Mouse (Mus musculus) WW6 (cell line): ENCODE measurements around the gene Kat5.
A peak's percentile ranks its signal among the peaks of the same experiment; 100 is the strongest.

Source experiments
- DNase-seq: peaks from one replicate; pipeline ENCODE4 v3.0.0-alpha.2; 2013; ENCODE audit warnings: low read depth, low spot score

The Kat5 gene

DNA sequence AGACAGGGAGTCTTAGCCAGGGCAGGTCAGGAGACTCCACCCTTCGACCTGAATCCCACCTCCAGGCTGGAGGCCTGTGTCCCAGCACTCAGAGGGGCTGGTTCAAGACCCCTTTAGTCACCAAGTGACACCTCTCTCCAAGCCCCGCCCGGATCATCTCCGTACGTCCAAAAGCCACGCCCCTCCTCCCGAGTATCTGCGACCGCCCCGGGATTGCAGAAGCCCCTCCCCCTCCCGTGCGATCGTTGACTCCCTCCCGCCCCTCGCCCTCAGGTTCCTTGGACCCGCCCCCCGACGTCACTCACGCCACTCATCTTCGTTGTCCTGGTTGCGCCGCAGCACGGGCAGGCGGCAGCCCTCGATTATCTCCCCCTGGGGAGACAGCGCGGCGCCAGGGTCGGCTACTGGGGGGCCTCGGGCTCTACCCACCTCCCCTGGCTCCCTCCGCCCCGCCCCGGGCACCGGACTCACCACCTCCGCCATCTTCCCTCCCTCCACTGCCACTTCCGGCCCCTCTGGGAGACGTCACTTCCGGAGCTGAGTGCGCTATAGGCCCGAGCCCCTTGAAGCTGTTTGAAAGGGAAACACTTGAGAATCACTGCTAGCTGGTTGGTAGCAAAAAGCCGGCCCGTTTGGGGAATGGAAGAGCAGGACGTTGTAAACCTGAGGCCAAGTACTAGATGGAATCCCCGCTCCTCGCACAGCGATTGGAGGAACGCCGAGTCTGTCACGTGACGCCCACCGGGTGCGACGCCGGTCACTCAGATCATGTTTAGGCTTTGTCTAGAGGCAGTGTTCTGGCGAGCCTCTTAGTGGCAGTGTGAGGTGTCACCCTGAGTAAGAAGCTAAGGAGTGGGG, at the start of gene Kat5:
Gene Kat5, minus strand, starts transcription at position 691 of the 858 bp plus-strand sequence.
- peak; percentile 81 for DNase-seq

DNA sequence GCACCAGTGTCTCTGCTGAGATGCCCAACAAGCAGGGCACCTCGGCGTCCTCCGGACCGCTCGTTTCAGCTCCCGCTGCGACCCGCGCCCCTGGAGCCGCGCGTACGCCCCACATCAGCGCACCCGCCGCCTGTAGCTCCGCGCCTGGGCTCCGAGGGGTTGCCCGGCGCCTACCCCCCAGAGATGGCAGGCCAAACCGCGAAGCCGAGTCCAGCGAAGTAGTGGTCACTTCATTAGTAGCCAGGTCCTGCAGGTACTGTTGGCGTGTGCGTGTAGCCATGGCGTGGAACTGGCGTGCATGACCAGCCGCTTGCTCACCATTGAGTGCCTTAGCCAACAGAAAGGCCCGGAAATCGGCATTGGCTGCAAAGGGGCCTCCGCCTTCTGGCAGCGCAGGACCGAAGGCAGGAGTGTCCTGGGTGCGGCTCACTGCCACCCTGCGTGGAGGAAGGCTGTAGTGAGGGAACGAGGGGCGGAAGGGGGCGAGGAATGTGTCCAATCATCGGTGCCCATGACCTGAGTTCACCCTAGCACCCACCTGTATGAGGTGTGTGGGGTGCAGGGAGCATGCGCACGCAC, 44.8 kb upstream of the Kat5 start:
- no peak for DNase-seq

DNA sequence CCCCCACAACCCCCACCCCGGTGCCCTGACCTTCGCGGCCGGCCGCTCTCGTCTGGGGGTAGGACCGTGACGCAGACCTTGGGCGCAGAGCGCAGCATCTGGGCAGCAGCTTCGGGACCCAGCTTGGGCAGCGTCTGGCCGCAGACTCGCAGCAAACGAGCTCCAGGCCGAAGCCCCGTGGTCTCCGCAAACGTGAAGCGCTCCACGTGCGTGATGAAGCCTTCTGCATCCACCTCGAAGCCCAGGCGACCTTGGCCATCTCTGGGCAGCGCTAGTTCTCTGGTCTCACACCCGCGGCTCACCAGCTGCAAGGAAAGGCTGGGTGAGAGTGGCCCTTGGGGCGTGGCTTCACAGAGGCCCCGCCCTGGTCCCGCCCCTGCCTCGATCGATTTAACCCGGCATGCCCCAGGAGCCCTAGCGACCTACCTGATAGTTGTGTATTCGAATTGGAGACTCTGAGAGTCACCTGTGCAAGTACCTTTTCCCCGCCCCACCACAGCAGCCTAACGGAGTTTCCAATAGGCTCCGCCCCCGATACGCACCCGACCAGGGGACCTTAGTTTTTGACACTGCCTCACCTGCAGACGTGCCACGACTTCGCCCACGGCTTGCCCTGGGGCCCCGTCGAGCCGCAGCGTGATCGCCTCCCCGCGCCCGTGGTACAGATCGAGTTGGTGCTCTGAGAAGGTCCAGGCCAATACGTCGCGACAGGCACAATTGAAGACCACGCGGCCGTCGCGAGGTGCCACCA, 44.1 kb upstream of the Kat5 start:
- peak; percentile 69 for DNase-seq

DNA sequence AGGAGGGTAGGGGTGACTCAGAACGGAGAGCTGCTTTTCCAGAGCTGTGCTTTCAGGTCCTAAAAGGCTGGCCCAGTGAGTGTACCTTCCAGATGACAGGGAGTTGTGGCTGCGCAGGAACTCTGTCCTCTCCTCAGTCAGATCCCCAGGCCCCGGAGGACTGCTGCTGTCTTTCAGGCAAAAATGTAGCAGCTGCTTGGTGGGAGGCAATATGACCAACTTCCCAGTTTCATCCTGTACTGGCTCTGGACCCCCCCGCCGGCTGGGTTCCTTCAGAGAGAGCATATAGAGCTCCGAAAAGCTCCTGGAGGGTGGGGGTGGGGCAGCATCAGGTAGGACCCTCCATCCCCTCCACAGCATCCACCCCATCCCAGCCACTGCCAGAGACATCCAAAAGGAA, 42.5 kb upstream of the Kat5 start:
- DNase-seq: no peak

DNA sequence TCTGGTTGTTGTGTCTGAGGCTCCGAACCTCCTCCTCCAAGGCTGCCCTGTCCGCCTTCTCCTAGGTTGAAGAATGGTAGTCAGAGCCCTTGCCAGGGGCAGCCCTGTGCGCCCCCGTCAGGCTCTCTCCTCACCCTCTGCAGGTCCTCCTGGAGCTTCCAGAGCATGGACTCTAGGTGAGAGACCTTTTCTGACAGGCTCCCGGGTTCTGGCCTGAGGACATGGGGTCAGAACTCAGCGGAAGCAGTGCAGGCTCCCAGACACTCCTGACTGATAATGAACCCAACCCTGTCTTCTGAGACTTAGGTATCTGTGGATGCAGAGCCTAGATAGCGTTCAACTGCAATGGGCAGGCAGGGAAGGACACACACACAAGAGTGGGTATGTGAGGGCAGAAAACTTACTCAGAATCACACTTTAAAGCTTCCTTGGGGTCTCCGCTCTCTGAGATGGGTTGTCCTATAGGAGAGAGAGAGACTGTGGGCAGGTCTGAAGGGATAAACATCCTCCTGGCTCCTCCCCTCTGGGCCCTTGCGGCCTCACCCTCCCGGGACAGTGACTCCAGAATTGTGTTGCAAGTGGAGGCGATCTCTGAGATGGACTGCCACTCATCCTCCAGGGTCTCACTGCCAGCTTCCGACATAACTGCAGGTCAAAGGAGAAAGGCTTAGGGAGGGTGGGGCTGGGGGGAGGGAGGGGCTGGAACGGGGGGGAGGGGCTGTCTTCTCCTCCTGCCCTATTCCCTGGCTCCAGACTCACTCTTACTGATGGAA, 41.7 kb upstream of the Kat5 start:
- no peak for DNase-seq

DNA sequence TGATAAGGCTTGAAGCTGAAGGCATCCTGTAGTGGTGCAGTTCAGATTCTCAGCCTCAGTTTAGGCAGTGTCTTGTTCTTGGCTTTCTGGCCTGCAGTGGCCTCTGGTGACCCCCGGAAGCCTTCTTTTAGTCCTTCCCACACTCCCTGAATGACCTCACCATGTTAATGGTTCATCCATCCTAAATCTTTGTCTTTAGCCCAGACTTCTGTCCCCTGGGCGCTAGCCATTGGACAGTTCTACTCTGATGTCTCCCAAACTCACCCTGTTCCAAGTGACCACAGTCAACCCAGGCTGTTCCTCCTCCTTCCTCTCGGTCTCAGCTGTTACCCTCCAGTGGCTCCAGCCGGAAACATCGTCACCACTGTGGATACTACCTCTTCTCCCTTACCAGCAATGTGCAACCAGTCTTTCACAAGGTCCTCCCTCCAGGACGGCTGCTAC, 39.3 kb upstream of the Kat5 start:
- DNase-seq: no peak

DNA sequence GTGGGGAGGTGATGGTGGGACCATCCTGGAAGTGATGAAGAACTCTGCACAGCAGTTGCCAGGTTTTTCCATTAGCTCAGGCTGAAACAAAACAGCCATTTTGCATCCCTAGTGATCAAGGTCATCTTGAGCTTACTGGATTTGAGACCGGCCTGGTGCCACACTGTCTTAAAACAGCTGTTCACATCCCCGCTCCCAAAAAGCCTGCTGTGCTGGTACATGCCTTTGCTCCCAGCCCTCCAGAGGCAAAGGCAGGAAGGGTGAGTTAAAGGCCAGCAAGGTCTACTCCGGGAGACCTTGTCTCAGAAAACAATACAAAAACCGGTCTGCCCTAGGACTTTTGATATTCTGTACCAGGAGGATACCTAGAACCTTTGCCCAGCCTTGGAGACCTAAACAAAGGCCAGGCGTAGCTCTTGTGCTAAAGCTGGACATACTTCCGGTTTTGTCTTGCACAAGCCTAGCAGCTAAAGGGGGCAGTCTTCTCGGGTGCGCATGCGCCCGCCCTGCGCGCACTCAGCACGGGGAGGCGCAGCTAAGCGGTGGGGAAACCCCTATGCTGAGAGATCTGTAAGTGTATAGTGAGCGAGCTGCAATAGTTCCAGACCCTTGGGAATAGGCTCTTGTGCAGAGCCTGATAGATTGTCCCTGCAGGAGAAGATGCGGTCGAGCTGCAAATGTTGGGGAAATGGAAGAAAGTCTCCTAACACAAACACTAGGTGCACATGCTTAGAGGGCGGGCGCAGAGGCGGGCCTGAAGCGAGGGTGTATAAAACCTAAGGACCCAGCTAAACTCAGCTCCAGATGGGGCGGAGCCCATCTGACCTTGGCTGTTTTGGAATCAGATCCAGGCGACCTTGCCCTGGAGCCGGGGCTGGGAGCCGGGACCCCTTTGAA, 38.6 kb upstream of the Kat5 start:
- DNase-seq: peak; percentile 61

DNA sequence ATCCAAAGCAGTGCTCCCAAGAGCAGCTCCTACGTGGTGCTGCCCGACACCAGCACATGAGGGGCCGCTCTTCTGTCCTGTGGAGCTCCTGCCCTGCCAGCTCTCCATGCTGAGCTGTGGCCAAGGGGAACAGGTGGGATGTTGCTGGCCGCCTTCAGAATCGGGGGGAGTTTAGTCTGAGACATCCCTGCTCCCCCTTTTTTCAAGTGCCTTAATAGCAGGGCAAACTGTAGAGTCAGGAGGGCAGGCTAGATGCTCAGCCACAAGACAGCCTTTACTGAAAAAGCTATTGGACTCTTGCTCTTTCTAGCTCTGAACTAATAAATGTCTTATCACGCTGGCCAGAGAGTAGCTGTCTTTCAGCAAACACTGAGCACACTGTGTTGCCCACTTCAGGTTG, 37.8 kb upstream of the Kat5 start:
- no peak for DNase-seq

DNA sequence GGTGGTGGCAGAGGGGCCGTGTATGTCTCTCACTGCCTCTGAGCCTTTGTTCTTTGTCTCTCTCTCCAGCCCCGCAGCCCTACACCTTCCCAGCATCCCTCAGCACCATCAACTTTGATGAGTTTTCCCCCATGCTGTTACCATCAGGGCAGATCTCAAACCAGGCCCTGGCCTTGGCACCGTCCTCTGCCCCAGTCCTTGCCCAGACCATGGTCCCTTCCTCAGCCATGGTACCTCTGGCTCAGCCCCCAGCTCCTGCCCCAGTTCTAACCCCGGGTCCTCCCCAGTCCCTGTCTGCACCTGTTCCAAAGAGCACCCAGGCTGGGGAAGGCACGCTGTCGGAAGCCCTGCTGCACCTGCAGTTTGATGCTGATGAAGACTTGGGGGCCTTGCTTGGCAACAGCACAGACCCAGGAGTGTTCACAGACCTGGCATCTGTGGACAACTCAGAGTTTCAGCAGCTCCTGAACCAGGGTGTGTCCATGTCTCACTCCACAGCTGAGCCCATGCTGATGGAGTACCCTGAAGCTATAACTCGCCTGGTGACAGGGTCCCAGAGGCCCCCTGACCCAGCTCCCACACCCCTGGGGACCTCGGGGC, 36.8 kb upstream of the Kat5 start:
- DNase-seq: no peak

DNA sequence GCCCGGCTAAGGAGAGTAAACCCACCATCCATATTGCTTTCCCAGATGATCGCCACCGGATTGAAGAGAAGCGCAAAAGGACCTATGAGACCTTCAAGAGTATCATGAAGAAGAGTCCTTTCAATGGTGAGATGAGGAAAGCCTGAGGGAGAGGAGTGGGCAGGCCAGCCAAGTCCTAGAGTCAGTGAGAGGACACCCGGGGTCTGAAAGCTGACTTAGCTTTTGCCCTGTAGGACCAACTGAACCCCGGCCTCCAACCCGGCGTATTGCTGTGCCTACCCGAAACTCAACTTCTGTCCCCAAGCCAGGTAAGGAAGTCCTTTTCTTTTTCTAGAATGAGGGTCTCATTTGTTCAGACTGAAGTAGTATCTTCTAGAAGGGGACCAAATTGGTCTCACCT, 35.2 kb upstream of the Kat5 start:
- no peak for DNase-seq

DNA sequence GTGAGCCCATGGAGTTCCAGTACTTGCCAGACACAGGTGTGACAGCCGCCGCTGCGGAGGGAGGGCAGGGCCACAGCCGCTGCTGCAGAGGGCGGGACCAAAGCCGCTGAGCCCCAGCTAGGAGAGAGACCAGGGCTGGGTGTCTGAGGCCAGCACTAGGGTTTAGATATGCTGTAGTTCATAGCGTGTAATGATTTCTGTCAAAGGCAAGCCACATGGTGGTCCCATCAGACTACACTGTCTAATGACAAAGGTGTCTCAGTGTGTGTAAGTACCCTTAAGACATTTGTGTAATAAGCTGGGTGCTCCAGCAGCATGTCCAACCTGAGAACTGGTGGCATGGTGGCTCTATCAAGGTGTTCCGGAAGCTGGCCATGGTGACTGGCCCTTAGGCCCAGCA, 31.6 kb upstream of the Kat5 start:
- DNase-seq: no peak

DNA sequence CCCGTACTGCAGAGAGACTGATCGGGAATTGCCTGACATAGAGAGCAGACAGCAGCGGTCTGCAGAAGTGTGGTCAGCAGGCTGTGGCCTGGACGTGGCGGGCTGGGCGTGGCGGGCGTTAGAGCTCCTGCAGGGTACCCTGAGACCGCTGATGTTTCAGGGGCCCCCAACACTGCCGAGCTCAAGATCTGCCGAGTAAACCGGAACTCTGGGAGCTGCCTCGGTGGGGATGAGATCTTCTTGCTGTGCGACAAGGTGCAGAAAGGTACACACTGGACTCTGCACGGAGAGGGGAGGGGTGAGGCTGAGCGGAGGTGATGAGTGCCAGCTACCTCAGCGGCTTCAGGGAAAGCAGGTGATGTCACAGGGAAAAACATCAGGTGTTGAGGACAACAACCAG, 31.0 kb upstream of the Kat5 start:
- no peak for DNase-seq

DNA sequence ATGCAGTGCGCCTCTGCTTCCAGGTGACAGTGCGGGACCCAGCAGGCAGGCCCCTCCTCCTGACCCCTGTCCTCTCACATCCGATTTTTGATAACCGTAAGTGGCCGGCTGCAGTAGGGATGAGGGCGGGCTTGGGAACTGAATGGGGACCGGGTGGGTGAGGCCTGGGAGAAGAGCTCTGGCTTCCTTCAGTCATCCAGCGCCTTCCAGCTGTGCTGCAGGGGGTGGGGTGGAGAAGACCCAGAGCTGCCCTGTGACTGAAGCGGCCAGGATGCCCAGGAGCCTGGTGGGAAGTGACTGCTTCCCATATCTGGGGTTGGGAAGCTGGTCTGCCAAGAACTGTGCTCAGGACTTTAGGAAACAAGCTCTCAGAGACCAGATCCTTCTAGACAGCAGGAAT, 30.3 kb upstream of the Kat5 start:
- DNase-seq: no peak

DNA sequence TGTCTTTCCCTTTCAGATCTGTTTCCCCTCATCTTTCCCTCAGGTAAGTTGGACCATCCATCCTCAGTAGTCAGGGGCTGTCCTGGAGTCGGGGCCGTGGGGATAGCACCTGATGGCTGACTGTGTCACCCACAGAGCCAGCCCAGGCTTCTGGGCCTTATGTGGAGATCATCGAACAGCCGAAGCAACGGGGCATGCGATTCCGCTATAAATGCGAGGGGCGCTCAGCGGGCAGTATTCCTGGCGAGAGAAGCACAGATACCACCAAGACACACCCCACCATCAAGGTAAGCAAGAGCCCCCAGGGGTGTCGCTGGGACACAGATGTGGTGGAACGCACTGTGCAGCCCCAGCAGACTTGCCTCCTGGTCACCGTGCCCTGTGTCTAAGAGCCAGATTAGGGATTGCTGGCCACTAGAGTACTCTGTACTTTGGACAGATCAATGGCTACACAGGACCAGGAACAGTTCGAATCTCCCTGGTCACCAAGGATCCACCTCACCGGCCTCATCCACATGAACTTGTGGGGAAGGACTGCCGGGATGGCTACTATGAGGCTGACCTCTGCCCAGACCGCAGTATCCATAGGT, 28.5 kb upstream of the Kat5 start:
- DNase-seq: no peak

DNA sequence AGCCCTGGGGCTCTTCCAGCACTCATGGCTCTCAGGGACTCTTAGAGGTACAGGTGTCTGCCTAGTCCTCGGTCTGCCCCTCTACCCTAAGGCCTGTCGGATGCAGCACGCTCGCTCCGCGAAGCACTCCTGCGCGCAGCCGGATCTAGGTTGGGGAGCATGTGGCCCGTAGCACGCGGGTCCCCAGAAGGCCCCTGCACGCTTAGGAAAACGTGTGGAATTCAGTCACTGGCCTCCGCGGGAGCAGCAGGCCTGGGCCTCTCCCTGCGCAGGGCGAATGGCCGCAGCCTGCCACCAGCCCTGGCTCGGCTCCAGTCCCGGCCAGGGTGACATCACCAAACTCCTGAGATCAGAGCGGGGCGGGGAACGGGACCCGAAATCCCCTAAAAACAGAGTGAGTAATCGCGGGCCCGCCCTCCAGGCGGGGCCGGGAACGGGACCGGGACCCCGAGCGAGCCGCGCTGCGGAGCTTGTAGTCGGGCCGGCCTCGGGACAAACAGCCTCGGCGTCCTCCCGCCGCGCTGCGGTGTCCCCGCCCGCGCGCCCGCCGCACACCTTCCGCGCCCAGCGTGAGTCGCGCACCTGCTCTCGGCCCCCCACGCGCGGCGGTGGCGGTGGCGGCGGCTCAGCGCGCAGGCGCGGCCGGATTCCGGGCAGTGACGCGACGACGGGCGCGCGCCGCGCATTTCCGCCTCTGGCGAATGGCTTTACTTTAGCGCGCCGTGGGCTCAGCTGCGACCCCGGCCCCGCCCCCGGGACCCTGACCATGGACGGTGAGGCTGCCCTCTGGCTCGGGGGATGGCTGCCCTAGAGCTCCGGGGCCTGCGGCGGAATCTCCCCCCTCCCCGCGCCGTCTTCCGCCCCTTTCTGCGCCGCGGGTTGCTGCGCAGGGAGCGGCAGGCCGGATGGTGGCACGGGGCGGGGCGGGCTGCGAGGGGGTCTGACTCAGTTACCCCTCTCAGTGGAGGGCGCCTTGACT, 27.3 kb upstream of the Kat5 start, which contains the start of gene Rela:
Gene Rela, plus strand, starts transcription at position 415 of the 979 bp plus-strand sequence.
- DNase-seq: peak; percentile 50

DNA sequence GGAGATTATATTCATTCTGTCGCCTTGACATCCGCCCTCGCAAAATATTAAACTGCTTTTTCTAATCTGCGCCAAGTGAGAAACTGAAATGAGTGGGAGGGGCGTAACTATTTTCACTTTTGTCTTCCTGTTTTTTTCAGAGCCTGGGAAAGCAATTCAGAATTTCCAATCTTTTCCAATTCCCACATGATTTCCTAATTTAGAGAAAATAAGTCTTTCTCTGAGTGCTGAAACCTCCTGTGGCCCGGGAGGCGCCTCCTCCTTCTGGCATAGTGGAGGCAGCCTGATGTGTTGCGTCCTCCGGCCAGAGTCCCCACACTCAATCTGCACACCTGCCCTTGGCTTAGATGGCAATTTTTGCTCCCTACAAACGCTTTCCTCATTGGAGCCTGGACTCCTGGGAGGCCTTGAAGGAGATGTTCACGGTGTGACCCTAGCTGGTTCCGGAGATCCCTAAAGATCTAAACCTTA, 26.6 kb upstream of the Kat5 start:
- DNase-seq: no peak

DNA sequence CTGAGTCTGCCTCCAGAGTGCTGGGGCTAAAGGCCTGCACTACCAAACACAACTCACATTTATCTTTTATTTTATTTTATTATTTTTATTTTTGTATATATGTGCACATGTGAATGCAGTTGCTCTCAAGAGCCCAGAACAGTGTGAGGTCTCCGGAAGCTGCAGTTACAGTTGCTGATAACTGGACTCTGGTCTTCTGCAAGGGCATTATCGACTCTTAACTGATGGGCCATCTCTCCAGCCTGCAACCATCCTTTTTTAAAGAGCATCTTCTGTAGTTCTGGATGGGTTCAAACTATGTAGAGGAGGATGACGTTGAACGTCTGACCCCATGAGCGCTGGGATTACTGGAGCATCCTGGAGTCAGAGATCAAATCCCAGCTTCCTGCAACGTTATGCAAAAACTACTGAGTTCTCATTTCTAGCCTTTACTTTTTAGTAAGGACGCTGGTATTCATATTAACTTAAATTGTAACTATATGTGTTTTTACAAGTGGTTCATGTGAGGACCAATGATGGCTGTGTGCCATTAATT, 26.1 kb upstream of the Kat5 start:
- no peak for DNase-seq

DNA sequence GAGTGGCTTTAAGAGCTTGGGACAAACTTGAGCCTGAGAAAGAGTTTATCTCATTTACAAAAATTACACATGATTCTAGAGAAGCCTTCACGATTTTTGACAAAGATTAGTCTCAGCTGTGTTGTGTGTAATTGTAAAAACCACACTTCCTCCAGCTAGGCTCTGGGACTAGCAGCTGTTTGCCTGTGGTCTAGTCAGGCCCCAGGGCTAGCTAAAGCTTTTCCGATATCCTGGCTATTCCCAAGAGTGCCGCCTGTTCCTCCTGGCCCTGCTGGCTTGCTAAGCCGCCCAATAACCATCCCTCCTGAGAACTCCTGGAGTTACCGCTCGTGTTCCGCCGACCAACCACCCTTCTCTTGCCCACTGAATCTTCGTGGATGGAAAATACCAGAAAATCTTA, 22.1 kb upstream of the Kat5 start:
- DNase-seq: no peak
